Mouse (Mus musculus): Measurements from ENCODE around the gene Mkln1.

DNA sequence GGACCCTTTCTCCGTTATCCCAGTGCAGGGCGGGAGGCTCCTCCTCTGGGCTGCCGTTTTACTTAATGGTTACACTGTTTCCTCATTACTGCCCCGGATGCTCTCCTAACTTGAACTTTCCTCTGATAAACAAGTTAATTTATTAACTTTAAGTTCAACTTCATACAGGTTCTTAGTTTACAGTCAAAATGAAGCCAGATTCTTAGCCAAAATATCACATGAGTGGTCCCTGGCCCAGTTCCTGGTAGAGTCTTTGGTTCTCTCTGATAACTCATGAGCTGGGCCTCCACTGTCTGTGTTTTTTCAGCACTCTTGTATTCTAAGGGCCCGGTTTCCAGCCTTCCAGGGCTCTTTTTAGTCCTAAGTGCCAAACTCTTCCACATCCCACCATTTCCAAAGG is 5.7 kb upstream of the Mkln1 start:
- TF ChIP-seq POLR2A (IDR thresholded peaks at IDR 0.05; ENCODE audit: control insufficient read depth, extremely low read depth, insufficient read depth, low read length, poor library complexity), result no peak
- no peak for TF ChIP-seq CTCF (IDR thresholded peaks at IDR 0.05; ENCODE audit: borderline replicate concordance, control insufficient read depth, extremely low read depth, insufficient read depth, low read length, poor library complexity)

Data from thymus, adult 2 months (tissue).